Mouse (Mus musculus): ENCODE measurements around the gene Kcnq1.

DNA sequence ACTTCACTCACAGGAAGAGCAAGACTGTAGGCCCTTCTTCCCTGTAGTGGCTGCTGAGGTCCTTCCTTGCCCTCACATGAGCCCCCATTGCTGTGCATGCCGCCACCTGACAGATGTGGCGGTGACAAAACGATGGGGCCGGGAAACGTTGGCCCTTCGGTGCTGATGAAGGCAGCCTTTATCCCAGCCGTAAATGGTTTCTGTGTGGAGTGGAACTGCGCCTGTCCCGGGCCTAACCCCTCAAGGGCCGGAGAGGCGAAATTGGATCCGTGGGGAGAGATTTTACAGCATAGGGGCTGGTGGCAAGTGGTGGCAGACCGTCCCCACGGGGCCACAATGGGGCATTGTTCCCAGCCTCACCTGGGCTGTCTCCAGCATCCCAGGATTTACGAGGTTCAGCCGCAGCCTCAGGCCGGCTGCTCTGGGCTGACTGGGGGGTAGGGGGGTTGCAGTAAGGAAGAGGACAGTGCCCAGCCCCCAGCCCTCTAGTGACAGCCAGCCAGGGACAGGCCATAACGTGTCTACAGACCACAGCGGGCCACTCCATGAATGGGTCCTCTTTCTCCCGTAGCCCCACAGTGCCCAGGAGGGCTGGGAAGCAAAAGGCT lies 274.4 kb downstream of the Kcnq1 start:
- TF ChIP-seq HCFC1 (IDR thresholded peaks at IDR 0.05; ENCODE audit: borderline replicate concordance, insufficient read depth, low read length), result no peak
- TF ChIP-seq ZC3H11A (IDR thresholded peaks at IDR 0.05; ENCODE audit: borderline replicate concordance, low read depth, low read length), result no peak

Data from ES-E14 (cell line).